Mouse (Mus musculus): Measurements from ENCODE around the gene Bcor.

- TF ChIP-seq GATA1 (IDR thresholded peaks at IDR 0.05; ENCODE audit: borderline replicate concordance, low read length) (no peak), FLI1 (IDR thresholded peaks at IDR 0.05; ENCODE audit: low read length) (no peak)
Observed at GRCm38 (mm10) chrX:12146263-12146662, 13.9 kb downstream of the Bcor start.
